Mouse (Mus musculus): ENCODE results near the gene Lect2.

Gene Lect2

DNA sequence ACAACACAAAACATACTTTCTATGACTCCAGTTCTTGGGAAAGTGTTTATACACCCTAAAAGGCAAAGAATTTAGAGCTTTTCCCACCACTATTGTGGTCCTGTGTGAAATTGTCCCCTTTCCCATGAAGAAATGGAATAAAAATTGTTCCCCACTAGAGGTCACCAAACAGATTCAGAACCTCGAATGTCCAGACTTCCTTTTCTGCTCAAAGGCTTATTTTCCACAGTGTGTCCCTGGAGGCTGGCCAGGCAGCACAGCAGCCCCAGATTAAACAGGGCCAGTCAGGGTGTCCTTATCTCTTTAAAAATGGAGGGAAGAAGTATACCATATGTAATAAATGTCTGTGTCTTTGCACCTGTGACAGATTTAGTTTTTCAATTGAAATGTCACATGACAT, 7.7 kb upstream of the Lect2 start:
- peak; percentile 71 to 80 for DNase-seq

DNA sequence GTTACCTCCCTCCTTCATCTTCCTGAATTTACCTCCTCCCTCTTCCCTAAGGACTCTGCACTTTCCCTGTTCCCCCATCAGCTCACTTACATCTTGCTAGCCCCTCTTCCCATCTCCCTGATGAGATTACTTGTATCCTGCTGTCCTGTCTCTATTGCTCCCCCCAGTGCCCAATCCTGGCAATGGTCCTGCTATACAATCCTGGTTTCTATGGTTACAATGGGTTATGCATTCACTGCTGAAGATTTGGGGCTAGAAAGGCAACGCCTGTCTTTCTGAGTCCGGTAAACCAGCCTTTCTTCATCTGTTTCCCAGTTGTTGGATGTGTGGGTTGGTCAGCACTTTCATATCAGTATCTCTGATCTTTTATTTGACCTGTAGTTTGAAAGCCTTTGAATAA, 6.1 kb upstream of the Lect2 start:
- peak; percentile 69 to 79 for DNase-seq

DNA sequence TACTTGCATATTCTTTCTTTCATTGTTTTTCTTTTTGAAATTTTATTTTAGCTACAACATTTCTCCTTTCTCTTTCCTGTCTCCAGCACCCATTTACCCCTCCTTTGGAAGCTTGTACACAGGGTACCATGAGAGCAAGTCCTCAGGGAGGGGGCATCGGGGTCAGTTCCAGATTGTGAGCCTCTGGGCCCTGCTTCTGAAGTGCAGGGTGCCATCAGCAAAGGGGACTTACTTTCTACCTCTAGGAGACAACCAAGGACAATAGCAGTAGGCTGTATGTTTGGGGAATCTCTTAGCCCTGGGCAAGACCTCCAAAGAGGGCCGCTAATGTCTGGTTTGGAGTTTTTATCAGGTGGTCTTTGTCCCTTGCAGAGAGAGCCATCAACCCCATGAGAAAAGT, 5.6 kb upstream of the Lect2 start:
- no peak for DNase-seq

DNA sequence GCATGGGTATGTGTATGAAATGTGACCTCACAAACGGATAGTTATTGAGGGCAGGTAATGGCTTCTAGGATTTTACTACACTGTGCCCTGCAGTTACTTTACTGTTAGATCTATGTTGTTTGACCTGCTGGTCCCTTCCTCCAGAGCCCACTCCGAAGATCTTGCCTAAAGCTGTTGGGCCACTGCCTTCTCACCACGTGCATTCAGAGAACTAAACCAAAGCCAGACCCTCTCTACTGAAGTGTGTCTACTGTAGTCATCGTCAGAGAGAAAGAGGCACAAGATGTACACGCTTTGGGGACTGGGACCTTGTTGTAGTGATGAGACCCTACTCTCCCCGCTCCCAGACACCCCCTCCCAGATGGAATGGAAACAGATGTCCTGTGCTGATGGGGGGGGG, 3.4 kb upstream of the Lect2 start:
- DNase-seq: no peak

DNA sequence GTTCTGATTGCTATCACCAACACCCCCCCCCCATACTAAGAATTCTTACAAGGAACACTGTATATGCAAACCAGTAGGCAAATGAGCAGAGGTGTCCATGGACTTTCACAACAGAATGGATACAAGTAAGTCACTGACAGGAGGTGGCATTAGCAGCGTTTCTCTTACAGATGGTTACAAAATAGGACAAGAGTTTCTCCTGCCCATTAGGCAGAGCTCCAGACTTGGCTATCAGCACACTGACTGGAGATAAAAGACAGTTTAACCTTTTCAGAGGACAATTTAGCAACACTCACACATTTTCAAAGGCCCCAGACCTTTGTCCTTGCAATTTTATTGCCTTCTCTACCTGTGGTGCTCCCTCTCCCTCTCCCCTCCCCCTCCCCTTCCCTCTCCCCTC, 2.3 kb upstream of the Lect2 start:
- DNase-seq: no peak

DNA sequence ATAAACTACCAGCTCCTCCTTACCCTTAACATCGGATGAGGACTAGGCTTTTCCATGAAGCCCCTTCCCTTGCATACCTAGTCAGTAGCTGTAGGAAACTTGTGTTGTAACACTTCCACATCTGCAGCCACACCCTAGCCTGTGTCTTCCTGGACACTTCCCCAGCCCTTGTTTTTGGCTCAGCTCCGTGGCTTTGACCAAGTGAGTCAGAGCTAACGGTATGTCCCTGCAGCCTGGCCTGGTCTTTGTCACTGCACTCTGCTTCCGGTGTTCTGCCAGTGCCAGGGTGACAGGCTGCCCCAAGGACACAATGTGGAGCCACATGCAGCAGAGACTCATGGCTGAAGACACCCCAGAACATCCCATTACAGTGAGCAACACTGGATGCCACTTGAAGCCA, 1.1 kb upstream of the Lect2 start:
- DNase-seq: peak in 1 of 2 experiments; percentile 46

DNA sequence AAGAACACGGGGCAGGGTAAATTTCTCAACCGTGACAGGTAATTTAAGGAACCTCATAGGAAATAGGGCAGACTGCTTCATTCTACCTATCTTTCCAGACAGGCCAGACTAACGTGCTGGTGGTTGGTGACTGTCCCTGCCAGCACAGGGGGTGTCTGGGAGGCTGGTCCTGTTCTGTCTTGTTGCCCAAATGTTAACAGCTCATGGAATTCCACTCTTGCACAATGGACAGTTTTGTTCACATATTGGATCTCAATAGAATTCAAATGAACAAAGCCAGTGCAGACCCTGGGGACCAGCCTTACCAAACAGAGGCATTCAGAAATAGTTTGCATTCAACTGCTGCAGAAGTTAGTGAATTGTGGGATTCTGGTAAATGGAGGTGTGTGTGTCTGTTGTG, 3.3 kb downstream of the Lect2 start:
- DNase-seq: no peak

DNA sequence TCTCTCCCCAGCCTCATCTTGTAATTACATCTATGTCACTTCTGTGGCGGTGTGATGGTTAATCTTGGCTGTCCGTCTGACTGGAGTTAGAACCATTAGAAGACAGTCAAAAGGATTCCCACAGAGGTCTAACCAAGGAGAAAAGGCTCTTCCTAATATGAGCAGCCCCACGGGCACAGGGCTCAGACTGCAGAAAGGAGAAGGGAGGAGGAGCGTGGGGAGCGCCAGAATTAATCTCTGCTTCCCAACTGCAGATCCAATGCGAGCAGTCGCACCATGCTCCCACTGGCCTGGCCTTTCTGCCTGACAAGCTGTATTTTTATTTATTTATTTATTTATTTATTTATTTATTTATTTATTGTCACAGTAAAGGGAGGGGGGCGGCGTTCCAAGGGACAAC, 4.5 kb downstream of the Lect2 start:
- DNase-seq: no peak

DNA sequence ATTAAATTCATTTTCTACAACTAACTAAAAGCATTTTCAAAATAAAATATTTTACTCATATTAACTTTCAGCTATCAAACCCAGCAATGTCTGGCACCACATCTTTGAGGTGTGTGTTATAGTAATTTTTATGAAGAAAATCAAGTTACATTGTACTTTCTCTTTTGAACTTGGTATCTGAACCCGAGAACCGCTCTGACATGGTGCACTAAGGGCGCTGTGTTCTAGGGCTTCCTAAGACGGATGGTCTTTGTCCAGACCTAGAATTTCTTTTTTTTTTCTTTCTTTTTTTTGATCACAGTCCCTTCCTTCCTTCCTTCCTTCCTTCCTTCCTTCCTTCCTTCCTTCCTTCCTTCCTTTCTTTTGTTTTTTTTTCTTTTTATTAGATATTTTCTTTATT, 8.5 kb downstream of the Lect2 start:
- peak; percentile 71 to 77 for DNase-seq

DNA sequence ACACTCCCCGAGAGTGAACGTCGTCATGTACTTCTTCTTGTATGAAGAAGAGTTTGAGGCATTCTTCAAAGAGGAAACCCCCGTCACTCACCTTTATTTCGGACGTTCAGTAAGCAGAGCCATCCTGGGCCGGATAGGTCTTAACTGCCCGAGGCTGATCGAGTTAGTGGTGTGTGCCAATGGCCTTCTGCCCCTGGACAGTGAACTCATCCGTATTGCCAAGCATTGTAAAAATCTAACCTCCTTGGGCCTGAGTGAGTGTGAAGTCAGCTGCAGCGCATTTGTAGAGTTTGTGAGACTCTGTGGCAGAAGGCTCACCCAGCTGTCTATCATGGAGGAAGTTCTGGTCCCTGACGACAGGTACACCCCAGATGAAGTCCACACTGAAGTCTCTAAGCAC, 11.3 kb downstream of the Lect2 start:
- DNase-seq: no peak

DNA sequence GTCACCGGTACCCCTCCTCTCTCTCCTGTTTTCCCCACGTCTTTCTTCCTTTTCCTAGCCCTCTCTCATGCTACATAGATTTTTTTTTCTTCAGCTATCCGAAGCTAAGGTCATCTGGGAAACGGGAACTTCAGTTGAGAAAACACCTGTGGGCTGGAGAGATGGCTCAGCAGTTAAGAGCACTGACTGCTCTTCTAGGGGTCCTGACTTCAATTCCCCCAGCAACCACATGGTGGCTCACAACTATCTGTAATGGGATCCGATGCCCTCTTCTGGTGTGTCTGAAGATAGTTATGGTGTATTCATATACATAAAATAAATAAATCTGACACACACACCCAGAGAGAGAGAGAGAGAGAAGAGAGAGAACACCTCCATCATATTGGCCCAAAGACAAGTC, 12.7 kb downstream of the Lect2 start:
- DNase-seq: peak in 1 of 2 experiments; percentile 28

DNA sequence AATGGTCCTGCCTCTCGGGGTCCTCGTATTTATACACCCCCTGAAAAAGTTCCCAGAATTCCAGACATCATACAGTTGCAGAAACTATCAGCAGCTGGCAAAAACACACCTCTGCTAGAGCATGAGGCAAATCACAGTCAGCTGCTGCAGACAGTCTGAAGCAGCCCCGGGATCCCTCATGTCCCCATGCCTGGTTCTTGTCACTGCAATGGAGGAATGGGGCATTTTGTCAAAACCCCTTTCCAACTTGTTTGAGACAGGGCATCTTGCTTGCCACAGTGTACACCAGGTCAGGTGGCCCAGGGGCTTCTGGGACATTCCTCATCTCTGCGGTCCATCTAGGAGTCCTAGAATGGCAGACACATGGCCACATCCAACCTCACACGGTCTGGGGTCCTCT, 13.4 kb downstream of the Lect2 start:
- DNase-seq: no peak

DNA sequence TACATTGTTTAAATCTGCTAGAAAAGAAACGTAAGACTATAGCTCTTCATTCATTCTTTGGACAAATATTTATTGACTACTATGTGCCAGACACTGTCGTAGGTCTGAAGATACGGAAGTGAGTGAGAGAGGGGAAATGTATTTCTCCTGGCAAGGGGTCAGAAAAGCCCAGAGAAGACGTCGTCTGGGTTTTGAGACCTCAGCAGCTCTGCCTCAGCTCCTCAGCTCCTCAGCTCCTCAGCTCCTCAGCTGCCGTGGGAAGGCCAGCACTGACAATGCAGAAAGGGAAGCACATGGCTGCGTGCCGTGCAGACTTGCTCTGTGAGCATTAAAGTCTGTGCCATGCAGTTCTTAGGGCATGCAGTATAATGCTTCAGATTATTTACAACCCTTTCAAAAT, 18.6 kb downstream of the Lect2 start:
- DNase-seq: no peak

DNA sequence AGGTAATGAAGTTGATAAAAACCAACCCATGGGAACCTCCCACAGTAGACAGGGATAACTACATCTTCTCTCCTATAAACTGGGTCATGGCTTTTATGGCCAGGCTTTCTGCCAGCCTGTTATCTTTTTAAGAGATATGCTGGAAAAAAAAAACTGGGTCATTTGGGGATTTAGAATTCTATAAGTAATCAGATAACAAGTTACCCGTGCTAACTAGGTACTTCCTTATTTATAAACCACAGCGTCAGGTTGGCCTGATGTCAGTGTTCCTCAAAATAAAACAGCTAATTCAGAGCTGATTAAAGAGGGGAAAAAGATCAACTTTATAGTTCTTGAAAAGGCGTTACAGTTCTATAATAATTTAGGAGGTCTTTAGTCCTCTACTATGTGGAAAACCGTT, 19.3 kb downstream of the Lect2 start:
- DNase-seq: no peak

DNA sequence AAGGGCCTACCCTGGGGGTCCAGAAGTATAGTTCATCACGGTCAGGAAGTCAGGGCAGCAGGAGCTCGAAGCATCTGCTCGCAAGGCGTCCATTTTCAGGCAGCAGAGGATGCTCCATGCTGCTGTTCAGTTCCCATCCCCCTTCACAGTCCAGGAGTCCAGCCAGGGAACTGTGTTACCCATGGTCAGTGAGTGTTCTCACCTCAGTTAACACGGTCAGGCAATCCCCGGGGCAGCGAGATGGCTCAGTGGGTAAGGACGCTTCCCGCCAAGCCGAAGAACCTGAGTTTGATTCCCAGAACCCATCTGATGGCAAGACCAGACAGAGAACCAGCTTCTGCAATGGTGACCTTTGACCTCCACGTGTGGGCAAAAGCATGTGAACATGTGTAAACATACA, 20.0 kb downstream of the Lect2 start:
- DNase-seq: no peak

DNA sequence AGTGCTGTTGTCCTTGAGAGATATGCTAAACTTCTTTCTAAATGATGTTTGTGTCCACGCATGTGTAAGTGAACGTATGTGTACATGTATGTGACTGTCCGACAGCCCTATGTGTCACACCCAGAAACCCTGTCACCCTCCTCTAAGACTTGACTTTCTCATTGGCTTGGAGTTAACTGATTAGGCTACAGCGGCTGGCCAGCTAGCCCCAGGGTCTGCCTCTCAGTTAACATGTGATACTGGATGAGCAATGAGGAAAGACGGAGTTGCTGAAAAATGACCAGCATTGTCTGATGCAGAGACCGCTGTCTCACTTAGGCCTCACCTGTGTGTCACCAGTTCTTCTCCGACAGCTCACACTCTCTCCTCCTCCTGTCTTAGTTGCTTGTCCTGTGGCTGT, 20.5 kb downstream of the Lect2 start:
- DNase-seq: no peak

DNA sequence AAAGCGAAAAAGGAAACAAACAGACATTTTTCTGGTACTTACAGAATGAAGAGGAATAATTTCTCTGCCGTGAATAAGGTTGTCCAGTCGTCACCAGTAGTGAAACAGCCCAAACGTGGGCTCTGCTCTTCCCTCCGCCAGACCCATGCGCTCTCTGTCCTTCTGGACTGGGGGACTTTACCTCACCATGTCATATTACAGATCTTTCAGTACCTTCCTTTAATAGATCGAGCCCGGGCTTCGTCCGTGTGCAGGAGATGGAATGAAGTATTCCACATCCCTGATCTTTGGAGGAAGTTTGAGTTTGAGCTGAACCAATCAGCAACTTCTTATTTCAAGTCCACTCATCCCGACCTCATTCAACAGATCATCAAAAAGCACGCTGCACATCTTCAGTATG, 21.4 kb downstream of the Lect2 start:
- no peak for DNase-seq

DNA sequence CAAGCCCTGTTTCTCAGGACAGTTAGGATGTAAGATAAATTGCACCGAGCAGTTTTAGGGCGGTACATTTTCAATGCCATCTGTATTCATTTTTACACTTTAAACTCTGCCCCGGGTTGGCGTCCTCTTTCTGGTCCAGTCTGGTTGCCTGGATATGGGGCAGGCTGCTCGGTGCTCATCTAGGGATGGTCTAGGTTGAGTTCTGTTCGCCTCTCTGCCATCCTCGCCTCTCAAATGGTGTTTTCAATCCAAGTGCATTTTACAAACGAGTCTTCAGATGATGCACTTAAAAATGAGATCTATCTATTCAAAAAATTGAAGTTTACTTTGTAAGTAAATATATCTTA, 25.5 kb downstream of the Lect2 start:
- DNase-seq: no peak

DNA sequence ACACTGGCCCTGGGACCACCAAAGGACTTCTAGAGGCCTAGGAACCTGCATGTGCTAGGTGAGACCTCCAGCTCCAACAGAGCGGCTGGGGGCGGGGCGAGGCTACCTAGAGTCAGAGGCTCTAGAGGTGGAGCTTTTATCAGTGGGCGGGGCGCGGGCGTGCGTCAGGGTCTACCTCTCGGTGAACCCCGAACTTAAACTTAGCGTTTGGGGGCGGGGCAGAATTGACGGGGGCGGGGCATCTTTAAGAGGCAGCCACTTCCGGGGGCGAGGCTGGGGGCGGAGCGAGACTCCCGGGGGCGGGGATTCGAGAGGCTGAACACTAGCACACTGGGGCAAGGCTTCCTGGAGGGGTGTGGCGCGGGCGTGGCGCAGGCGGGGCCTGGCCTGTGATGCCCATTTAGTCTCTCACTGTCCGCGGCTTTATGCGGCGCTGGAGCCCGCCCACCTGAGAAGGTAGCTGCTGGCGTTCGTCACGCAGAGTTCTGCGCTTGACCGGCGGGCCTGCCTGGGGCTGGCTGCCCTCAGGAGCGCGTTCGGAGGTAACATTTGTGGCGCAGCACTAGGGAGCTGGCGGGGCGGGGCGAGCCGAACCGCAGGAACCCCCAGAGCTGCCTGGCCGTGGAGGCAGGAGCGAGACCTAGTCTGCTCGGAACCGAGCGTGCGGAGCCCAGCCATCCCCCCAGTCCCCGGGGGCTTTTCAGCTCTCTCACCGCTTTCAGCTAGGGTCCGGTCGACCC, 26.1 kb downstream of the Lect2 start, which contains the start of gene Fbxl21:
Gene Fbxl21, plus strand, starts transcription at position 392 of the 740 bp plus-strand sequence.
- DNase-seq: peak; percentile 98

DNA sequence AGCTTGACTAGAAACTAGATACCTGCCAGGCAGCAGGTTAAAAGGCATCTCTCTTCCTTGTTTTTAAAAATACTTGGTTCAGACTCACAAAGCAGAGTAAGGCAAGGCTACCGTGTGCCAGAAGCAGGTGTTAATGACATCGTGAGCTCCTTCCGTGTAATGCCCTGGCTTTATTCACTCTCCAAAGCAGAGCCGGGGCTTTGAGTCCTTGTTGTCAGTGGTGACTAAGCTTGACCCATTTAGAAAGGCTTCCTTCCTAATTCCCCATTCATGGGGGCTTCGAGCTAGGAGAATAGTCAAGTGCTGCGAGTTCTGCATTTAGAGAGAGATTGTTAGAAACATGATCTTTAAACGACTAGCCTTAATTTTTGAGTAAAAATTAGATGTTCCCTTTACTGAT, 31.5 kb downstream of the Lect2 start:
- DNase-seq: no peak

DNA sequence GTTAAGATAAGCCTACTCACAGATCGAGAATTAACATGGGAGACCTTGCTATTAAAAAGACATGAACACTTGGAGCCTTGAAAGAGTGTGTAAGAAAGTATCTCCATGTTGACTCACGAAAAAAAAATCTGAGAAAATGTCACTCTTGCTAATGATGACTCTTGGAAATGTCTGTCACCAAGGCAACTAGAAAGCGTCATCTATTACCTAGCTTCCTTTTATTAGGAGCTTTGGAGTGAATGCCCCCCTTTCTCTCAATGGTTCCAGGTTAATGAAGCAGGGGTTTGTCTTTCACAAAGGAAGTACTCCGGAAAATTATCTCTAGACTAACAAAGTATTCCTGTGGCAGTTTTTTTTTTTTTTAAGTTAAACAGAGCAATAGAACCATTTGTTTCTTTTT, 32.0 kb downstream of the Lect2 start:
- no peak for DNase-seq

DNA sequence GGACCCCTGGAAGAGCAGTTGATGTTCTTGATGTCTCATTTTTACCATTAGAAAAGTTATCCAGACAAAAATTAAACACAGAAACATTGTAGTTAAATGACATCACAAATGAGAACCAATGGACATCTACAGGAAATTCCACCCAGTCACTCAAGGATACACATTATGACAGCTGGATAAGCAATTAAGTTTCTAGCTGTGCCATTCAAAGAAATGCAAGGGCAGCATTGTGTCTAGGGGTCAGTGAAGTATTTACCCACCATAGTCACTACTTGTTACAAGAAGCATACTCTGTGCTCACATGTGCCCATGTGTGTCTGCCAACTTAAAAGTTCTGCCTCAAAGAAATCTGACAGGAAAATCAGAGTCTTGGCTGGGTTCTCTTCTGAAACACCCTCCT, 34.7 kb downstream of the Lect2 start:
- no peak for DNase-seq

DNA sequence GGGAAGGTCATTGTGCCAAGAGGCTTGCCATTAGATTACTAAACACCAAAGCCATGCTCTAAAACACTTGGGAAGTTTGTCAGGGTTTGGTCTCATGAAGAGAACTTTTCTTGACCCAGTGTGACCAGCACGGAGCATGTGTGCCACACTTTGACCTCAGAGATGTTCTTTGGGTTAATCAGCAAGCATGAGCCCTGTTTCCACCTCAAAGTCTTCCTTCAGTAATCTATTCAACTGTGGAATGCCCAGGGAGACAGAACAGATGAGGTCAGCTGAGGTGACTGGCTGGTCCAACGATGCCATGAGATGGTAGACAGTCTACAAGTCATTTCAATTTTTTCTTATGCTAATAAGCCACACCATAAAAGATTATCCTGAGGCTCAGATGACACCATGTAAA, 38.5 kb downstream of the Lect2 start:
- no peak for DNase-seq

DNA sequence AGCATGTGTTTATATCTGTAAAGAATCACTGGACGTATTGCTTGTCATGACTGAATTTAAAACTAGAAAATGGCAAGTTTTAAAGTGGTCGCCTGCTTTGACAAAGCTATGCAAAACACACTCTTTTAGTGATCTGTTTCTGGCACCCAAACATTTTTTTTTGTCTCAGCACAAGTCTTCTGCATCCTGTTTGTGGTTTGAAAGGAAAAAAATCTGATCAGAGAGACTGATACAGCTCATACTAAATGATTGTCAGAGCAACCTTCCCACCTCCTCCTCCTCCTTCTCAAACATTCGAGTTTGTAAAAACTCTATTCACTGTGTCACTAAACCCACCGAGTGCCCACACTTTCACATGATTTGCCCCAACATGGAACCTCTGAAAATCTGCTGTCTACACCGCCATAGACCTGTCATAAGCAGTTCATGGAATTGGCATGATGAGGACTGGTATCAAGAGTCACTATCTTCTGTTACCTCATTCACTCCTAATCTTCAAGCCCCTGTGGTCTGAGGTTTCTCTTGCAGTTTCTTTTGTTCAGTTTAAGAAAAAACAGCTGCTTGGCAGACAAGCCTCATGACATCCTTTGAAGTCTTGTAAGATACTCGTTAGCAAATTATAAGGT, 41.3 kb downstream of the Lect2 start:
- no peak for DNase-seq

DNA sequence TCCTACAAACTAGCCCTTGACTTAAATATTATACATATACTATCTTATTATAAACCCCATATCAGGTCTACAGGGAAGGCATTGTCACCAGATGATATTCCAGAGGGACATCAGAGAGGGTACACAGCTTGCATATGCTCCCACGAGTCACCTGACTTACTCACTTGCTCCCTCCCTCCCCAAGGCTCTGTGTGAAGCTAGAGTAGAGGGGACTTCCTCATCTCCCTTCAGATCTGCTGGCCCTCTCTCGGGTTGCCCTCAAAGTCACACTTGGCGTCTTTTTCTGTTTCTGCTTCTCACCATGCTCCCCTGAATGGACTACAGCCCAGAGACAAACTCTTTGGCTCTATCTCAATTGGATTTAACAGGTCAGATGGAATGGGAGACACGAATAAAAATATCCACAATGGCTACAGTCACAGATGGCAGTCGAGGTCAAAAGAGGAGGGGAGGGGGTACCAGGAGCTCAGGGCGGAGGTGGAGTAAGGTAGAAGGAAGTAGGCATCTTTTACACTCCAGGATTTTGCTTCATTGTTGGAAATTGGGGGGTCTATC, 46.4 kb downstream of the Lect2 start:
- DNase-seq: no peak
